8 mouse cellular contexts compared by ENCODE assay signal in genomic region chr13:72625236-72625950, GRCm38 (mm10). TPM values are rescaled to one million over a fixed set of nuclear protein-coding genes. Genes with fewer than 3 reads are reported as not detected.
DNase-seq lines count a peak whose midpoint lies in the region; ATAC-seq lines count a peak whose summit lies in the region.
"Had no signal": no experiment of that assay in that cellular context is flagged by ENCODE, and none has a peak within 500 bp of the region (broad histone marks: within the 10 kb centered on the region; RNA-seq: fewer than 3 reads in every experiment).

No protein-coding gene starts in this region.

- DNase-seq in NIH3T3 (ENCODE audit: low read depth), result peak; percentile 81
- DNase-seq in induced T-regulatory cell, adult 2 months (ENCODE audit: low read depth), result peak; percentile 1
- DNase-seq in lung, postnatal 25 days (ENCODE audit: low spot score), result peak; percentile 56
- DNase-seq in urinary bladder, postnatal 36 days (ENCODE audit: low spot score in 2 of 2), result no peak

- 0 out of 2 replicates have a peak, but pooled peaks cover 3% of the 10 kb centered on the region for H3K4me1 ChIP-seq in brown adipose tissue, adult 24 weeks (ENCODE audit: control insufficient read depth, insufficient read depth, insufficient read length, low read length)

- H3K4me3 ChIP-seq in brown adipose tissue, adult 24 weeks (ENCODE audit: insufficient read depth, low read depth, low read length), result peak overlapping the region; percentile 33

- no peak overlapping the region for H3K27ac ChIP-seq in brown adipose tissue, adult 24 weeks (replicated peaks; ENCODE audit: low read depth, low read length)

- ATAC-seq in monocyte, adult 5-6 weeks (replicated peaks; ENCODE audit: insufficient number of reproducible peaks, low FRiP score, low TSS enrichment, poor library complexity, severe bottlenecking), result no peak
- ATAC-seq in activated CD4-positive, CD25-positive, alpha-beta regulatory T cell, adult 4 months, result no peak

RNA-seq across cellular contexts. Expression of gene Irx2, which starts 3.2 kb away (rescaled TPM):
- polyA plus RNA-seq in brown adipose tissue, adult 24 weeks (2012; ENCODE audit: insufficient read depth, insufficient read length, missing spikeins), result 0.67 and 0.79 TPM in 2 replicates
- total RNA-seq in monocyte, adult 5-6 weeks (2017), result 3.5 TPM in 1 of 3 replicates, not detected in the others
- not detected for polyA plus RNA-seq in activated CD4-positive, CD25-positive, alpha-beta regulatory T cell, adult 4 months (2017; shearing (Covaris generic))
- total RNA-seq: neutrophil, adult 5-6 weeks had no signal

Comparison
In these comparisons a context has a peak if more than half of its experiments do, and no peak if none do; other contexts are left out.
1. DNase-seq: peak in NIH3T3 (single experiment), induced T-regulatory cell, adult 2 months (single experiment) and lung, postnatal 25 days (single experiment); none in urinary bladder, postnatal 36 days (0 of 2).